Mouse (Mus musculus) testis, adult 2 months (tissue): ENCODE measurements around the gene Kcnd3. TPM values are rescaled to one million over a fixed set of nuclear protein-coding genes. Genes with fewer than 3 reads are reported as not detected.

Source experiments
- H3K27ac ChIP-seq: fragments of 200-500 bp; 2 replicates; pipeline ENCODE4 v1.5.1; 2012; ENCODE audit warnings: low read depth, low read length; ENCODE audit not compliant: control insufficient read depth, insufficient read depth
- H3K27me3 ChIP-seq: fragments of 200-500 bp; 2 replicates; pipeline ENCODE4 v1.6.1; 2012; ENCODE audit warnings: mild to moderate bottlenecking, low read length, moderate library complexity; ENCODE audit not compliant: control insufficient read depth, insufficient read depth
- H3K36me3 ChIP-seq: fragments of 200-500 bp; 2 replicates; pipeline ENCODE4 v1.6.1; 2012; ENCODE audit warnings: mild to moderate bottlenecking, low read length; ENCODE audit not compliant: control insufficient read depth, insufficient read depth
- H3K4me1 ChIP-seq: fragments of 200-500 bp; 2 replicates; pipeline ENCODE4 v1.6.1; 2012; ENCODE audit warnings: low read length; ENCODE audit not compliant: control insufficient read depth, insufficient read depth
- H3K4me3 ChIP-seq: fragments of 200-500 bp; 2 replicates; pipeline ENCODE4 v1.5.1; 2012; ENCODE audit warnings: low read depth, mild to moderate bottlenecking, low read length, moderate library complexity, mixed read lengths; ENCODE audit not compliant: control insufficient read depth
- CTCF ChIP-seq: fragments of 200-500 bp; IDR thresholded peaks from 2 replicates; pipeline ENCODE4 v1.5.1; 2012; ENCODE audit warnings: low read depth, mild to moderate bottlenecking, inconsistent platforms, low read length, moderate library complexity; ENCODE audit not compliant: control insufficient read depth, insufficient read depth, insufficient replicate concordance
- POLR2A ChIP-seq: fragments of 200-500 bp; IDR thresholded peaks from 2 replicates; pipeline ENCODE4 v1.6.1; 2012; ENCODE audit warnings: low read depth, mild to moderate bottlenecking, inconsistent platforms, low read length, moderate library complexity; ENCODE audit not compliant: control insufficient read depth
- polyA plus RNA-seq: library from polyadenylated mRNA; depleted of rRNA; stranded (reverse); fragments of >200 nt; gene quantifications from 2 replicates; pipeline ENCODE4 v1.2.3, GENCODE M21; 2012

Kcnd3 gene
- polyA plus RNA-seq, 1 experiment = 4.6 TPM

- TF ChIP-seq CTCF (no peak), POLR2A (no peak)
- no peaks in the 10 kb centered on the region for H3K27me3 ChIP-seq
- H3K36me3 ChIP-seq = no peaks in the 10 kb centered on the region
- no peak overlapping the region for H3K27ac ChIP-seq
- H3K4me3 ChIP-seq = no peak overlapping the region
- H3K4me1 ChIP-seq = no peaks in the 10 kb centered on the region
Measured at GRCm38 (mm10) chr3:105655031-105655585, 203.0 kb downstream of the Kcnd3 start.

GRCm38 (mm10) chr3:105660530-105660929 is 208.4 kb downstream of the Kcnd3 start:
- H3K4me3 ChIP-seq = no peak overlapping the region
- H3K4me1 ChIP-seq = peaks cover 2% of the 10 kb centered on the region
- no peak for TF ChIP-seq POLR2A
- TF ChIP-seq CTCF = no peak
- no peaks in the 10 kb centered on the region for H3K36me3 ChIP-seq
- no peak overlapping the region for H3K27ac ChIP-seq
- H3K27me3 ChIP-seq = no peaks in the 10 kb centered on the region

GRCm38 (mm10) chr3:105663043-105663442 is 210.9 kb downstream of the Kcnd3 start:
- Histone ChIP-seq H3K27me3 (no peaks in the 10 kb centered on the region), H3K4me3 (no peak overlapping the region), H3K36me3 (no peaks in the 10 kb centered on the region), H3K27ac (no peak overlapping the region), H3K4me1 (peaks cover 5% of the 10 kb centered on the region)
- no peak for TF ChIP-seq POLR2A

- Histone ChIP-seq H3K4me3 (no peak overlapping the region), H3K27me3 (no peaks in the 10 kb centered on the region), H3K4me1 (peaks cover 5% of the 10 kb centered on the region), H3K27ac (no peak overlapping the region), H3K36me3 (no peaks in the 10 kb centered on the region)
- TF ChIP-seq POLR2A (no peak), CTCF (no peak)
Measured at GRCm38 (mm10) chr3:105665105-105665765, 213.1 kb downstream of the Kcnd3 start.

GRCm38 (mm10) chr3:105666996-105667523 is 214.9 kb downstream of the Kcnd3 start:
- H3K27ac ChIP-seq = no peak overlapping the region

GRCm38 (mm10) chr3:105668161-105668560 is 216.0 kb downstream of the Kcnd3 start:
- peaks cover 3% of the 10 kb centered on the region for H3K4me1 ChIP-seq
- TF ChIP-seq POLR2A (no peak), CTCF (no peak)
- no peak overlapping the region for H3K4me3 ChIP-seq
- no peaks in the 10 kb centered on the region for H3K27me3 ChIP-seq
- no peaks in the 10 kb centered on the region for H3K36me3 ChIP-seq
- no peak overlapping the region for H3K27ac ChIP-seq

More at GRCm38 (mm10) chr3:105666996-105667523, 214.9 kb downstream of the Kcnd3 start:
- Histone ChIP-seq H3K4me3 (no peak overlapping the region), H3K36me3 (no peaks in the 10 kb centered on the region), H3K4me1 (peaks cover 5% of the 10 kb centered on the region), H3K27me3 (no peaks in the 10 kb centered on the region)
- TF ChIP-seq POLR2A = no peak

GRCm38 (mm10) chr3:105669776-105670175 is 217.6 kb downstream of the Kcnd3 start:
- TF ChIP-seq CTCF (no peak), POLR2A (no peak)
- Histone ChIP-seq H3K36me3 (no peaks in the 10 kb centered on the region), H3K27me3 (no peaks in the 10 kb centered on the region)

More at GRCm38 (mm10) chr3:105669776-105670175, 217.6 kb downstream of the Kcnd3 start:
- Histone ChIP-seq H3K4me1 (peaks cover 3% of the 10 kb centered on the region), H3K27ac (no peak overlapping the region), H3K4me3 (no peak overlapping the region)
